Mouse (Mus musculus) gastrocnemius, postnatal 10 days (tissue): ENCODE measurements around the gene Pde4d. TPM values are rescaled to one million over a fixed set of nuclear protein-coding genes. Genes with fewer than 3 reads are reported as not detected.
A peak's percentile ranks its signal among the peaks of the same experiment; 100 is the strongest.

Experiments used
- DNase-seq: peaks from one replicate; pipeline ENCODE4 v3.0.0; 2021; ENCODE audit warnings: mixed read lengths
- total RNA-seq, 2 experiments: library from RNA; stranded (reverse); gene quantifications; 2 replicates each; pipeline ENCODE4 v1.2.3; 2021

The Pde4d gene
- total RNA-seq, 2 experiments from 2014 or later = 79.5 to 83.1 TPM

GRCm38 (mm10) chr13:109827909-109828308 is 1378.2 kb downstream of the Pde4d start:
- no peak for DNase-seq

- DNase-seq = no peak
Observed at GRCm38 (mm10) chr13:109829444-109829843, 1379.7 kb downstream of the Pde4d start.

GRCm38 (mm10) chr13:109834935-109835334 is 1385.2 kb downstream of the Pde4d start:
- no peak for DNase-seq

DNA sequence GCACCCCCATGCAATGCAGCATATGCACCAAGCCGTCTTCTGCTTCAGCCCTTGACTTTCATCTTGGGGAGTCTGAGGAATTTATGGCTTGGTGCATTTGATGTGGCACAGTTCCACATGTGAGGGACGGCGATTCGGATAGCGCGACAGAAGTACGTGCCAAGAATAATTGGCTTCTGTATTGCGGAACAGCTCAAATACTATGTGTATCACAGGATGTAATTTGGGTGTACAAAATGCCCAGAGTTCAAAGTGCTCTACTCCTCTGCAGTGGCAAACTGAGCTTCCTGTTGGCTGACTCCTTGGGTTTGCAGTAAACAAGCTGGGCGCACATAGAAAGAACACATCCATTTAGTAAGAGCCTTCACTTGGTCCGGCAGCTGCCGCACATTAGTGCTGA is 1387.7 kb downstream of the Pde4d start:
- DNase-seq = no peak

DNA sequence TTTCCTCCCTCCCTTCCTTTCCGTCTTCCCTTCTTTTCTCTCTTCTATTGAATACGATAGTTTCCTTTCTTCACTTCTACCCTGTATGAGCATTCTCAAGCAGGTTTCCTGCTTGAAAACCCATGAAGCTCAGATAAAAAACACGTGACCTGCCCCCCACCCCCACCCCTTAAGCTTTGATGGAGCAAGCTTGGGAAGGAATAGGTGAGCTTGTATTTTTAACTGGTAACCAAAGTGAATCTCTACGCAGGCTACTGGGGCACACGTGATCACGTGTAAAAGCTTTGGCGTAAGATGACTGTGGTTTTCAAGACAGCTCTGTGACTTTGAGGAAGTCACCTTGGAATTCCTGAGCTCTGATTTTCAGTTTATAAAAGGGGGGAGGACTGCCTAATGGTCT is 1388.2 kb downstream of the Pde4d start:
- DNase-seq = no peak

DNA sequence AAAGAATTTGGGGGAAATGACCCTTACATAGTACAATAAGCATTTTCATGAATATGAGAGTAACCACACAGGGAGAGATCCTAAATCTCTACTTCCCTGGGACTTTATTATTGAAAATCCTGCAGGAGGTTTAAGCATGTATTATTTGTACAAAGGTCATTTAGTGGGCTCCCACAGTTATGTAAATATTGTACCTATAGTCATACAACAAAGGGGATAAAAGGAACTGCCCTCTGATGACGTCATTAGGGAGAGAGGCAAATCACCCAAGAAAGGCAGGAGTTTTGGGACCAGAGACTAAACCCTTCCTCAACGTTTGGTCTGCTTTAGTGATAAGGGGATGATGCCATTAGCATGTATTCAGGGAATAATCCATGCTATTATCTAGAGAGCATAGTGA is 1390.5 kb downstream of the Pde4d start:
- DNase-seq = no peak

DNA sequence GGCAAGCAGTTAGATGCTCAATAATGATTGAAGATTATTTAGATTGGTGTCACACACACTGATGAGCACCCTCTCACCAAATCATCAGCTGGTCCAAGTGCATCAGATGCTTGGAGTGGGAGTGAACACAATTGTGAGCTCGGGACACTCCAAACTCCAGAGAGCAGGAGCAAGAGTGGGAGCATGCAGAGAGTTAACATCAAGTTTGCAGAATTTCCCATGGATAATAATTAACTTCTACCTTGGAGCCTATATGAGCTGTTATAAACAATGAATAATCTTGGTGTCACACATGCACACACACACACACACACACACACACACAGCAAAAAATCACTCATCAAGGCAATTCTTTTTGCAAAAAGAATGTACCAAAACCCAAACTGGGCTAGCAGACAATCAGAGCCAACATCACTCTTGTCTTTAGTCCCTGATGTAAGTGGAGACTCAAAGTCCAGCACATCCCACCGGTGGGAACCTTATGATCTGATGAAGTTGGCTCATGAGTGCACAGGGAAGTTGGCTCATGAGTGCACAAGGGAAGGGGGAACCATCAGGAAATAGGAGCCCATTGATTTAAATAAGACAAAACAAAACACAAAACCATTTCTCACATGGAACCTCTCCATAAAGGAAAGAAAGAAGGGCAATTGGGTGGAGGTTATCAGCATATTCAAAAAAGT is 1391.5 kb downstream of the Pde4d start:
- no peak for DNase-seq

DNA sequence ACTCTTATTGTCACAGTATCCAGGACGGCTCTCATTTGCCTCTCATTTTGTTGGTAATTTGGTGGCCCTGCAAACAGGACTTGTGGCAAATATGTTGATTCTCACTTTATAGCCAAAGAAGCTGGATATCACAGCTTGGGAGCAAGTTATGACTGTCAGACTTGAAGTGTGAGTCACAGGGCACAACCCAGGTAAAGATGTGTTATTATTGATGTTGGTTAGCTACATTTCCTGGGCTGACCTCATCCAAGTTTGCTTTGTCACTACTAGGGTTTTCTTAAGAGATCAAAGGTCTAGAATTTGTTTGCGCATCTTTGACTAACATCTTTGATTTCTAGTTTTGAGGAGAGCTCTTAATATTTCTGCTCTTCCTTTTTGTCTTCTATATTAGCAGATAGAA is 1393.2 kb downstream of the Pde4d start:
- no peak for DNase-seq

DNA sequence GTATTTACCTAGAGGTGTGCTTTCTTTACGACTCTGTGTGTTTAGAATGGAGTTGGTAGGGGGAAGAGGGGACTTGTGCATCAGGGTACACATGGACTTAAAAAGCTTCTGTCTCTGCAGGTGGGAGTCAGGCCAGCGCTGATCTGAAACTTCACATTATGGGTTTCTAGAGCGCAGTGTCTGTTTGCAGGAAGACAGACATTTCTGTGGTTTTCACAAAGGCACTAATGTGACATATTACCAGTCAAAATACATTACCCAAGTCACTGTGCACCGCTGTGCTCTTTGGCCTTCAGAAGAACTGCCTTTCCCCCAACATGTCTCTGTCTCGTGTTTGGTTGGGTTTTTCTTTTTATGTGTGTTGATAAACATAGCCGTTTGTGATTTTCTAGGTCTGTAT is 1395.1 kb downstream of the Pde4d start:
- DNase-seq = no peak

GRCm38 (mm10) chr13:109863826-109864225 is 1414.1 kb downstream of the Pde4d start:
- no peak for DNase-seq

DNA sequence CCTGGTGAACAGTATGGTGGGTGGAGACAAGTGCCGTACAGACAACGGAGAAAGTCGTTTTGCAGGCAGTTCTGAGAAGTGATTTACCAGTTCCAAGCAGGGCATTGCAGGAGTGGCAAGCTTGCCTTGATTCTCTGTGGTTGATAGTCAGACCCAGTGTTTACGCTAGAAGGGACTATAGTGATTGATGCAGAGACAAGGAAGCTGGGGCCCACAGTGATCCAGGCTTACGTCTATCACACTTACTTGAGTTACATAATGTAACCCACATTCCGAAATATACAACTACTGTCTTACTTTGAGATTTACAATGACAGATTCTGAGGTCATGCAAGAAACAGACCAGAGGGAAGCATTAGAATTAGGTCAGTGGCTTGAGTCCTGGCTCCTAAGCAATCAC is 1414.6 kb downstream of the Pde4d start:
- no peak for DNase-seq

- DNase-seq = no peak
Observed at GRCm38 (mm10) chr13:109880392-109880791, 1430.6 kb downstream of the Pde4d start.

DNA sequence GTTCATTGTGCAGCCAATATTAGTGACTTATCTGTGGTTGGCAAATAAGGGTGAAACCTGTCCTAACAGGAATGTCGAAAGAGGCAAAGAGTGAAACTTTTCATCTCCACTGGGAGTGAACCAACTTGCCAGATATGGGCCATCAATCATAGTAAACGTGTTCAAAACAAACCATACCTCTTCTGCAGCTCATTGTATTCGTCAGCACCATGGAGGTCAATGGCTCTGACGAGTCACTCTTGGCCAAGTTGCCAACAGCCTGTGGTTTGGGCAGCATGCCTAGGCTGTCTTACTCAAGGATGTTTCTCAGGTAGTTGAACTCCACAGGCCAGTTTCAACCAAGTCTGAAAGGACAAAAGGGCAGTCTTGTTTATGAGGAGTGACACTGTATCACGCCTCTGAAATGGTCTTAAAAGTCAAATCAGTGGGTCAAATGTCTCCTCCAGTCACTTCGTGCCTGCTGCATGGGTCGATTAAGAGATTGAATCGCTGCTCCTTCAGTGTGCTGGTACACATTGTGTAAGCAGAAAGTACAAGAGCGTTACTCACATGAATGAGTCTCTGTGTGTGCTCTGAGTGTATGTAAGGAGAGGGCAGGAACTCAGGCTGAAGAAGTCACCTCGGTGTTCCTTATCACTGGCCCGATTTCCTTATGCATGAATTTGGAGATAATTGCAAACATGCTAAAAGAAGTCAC is 1431.6 kb downstream of the Pde4d start:
- DNase-seq = no peak

DNA sequence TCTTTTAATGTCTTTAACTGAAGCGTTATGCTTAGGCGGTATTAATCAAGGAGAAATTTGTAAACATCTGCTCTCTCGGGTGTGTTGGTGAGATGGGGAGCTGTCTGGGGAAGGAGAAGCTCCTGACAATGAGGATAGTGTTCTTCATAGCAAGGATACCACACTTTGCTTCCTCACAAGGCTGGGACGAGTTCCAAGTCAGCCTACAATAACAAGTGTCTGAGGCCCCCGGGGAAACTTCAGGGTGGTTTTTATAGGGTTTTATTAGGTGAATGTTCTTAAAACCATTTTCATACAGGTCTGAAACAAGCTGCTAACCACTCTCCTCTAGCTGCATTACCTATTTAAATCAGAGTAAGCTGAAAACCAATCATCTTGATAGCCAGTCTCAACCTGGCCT is 1433.9 kb downstream of the Pde4d start:
- no peak for DNase-seq

- DNase-seq = no peak
Observed at GRCm38 (mm10) chr13:109884812-109885211, 1435.1 kb downstream of the Pde4d start.

DNA sequence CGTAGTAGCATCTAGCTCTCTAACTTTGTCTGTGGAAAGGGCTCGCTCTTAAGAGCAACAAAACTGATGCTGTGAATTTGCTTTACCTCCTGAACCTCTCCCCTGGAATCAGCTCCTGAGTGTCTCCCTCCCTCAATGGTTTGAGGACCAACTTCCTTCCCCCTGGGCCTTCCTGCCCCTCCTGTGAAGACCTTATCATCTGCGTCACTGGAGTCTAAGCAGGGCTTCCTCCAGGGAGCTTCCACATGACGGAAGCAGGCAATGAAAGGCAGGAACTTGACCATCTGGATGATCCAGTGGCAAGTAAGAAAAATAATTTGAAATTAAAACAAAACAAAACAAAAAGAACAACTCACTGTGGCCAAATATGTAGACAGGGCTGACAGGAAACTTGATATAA is 1438.5 kb downstream of the Pde4d start:
- DNase-seq = no peak

- DNase-seq = no peak
Observed at GRCm38 (mm10) chr13:109891194-109891909, 1441.6 kb downstream of the Pde4d start.

DNA sequence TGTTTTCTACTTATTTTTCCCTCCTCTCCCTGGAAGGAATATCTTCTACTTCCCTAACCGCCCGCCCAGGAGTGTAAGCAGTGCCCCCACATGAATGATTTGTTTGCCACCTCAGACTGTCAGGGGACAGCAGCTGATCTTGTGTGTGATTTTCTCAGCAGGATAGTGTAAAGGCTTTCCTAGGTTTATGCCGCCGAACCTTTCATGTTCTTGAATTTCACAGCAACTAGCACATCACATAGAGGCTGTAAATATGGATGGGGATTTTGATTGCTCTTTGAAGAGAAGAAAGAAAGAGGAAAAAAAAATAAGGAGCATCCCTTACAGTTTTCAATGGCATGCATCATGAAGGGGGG is 1442.1 kb downstream of the Pde4d start:
- DNase-seq = no peak

DNA sequence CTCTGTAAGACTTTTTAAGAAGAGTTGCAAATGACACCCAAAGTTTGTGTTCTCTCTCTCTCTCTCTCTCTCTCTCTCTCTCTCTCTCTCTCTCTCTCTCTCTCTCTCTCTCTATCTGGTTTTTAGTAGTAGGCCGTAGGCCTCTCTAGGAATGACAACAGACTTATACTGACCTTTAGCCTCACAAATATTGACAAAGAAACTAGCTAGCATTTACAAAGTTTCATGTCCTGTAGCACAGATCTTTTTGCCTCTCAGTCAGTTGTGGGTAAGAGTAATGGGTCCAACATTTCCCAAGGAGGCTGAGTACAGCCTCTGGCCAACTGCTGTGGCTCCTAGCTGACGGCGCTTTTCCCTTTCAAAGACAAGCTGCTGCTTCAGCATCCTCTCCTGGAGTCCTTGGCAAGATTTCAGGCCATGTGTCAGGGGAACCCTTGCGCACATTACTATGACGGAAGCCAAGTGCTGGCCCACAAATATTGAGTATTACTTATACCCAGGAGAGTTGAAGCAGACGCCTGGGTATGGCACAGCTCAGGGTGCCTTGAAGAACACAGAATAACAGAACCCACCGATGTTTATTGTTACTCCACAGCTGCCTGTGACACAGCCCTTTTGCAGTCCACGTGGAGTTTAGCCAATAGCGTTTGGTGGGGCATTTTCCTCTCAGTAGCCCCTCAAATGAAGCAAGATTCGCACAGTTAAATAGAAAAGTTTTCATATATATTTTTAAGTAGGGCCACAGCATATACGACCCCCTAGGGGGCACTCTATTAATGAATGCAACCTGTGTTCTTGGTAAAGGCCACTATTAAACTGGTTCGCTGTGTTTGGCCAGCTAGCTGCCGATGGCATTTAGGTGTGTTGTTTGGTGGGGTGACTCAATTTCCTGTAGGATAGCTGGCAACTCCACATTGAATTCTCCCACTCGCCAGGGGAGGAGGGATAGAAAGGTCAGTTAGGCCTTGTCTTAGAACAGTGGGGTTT is 1450.0 kb downstream of the Pde4d start:
- DNase-seq = no peak

DNA sequence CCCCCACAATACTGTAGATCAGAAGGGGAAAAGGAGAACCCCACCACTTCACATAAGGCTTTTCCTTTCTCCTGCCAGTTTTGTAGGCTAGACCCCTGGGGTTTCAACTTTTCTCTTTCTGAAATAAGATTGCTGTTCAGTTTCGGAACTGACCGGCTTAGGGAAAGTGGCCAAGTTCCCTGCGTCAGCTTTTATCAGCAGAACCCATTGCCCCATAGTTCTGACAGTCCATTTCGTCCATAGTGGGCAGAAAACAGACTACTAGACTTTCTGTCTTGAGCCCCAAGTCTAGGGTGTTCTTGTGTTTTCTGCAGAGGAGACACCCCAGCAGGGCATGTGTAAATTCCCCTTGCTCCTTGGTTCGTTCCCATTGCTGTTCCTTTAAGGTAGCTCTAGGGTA is 1452.1 kb downstream of the Pde4d start:
- DNase-seq = no peak

DNA sequence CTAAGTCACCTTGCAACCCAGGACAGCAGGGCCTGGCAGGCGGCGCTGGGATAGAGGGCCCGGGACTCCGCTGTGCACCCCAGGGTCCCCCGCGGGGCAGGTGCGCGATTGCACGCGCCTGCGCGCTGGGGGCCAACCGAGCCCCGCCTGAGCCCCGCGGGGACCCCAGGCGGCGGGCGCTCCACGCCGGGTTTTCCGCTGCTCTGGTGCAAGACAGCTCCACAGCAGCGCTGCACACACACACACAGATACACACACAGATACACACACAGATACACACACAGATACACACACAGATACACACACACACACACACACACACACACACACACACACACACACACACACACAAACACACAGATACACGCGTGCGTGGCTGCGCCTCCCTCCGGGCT is 1452.7 kb downstream of the Pde4d start:
- peak; percentile 57 for DNase-seq
